Mouse (Mus musculus) C2C12 (cell line): ENCODE results near the gene 1700029H14Rik.

Source experiments
- CTCF ChIP-seq: IDR thresholded peaks from one replicate; pipeline ENCODE4 v1.5.1; 2011; ENCODE audit not compliant: control insufficient read depth, insufficient read depth, insufficient read length
- MAX ChIP-seq: IDR thresholded peaks from one replicate; pipeline ENCODE4 v1.6.1; 2011; ENCODE audit warnings: mild to moderate bottlenecking, control low read depth
- MYOD1 ChIP-seq: IDR thresholded peaks from one replicate; pipeline ENCODE4 v1.6.1; 2011; ENCODE audit warnings: low read depth; ENCODE audit not compliant: control insufficient read depth, insufficient read length
- MYOG ChIP-seq: IDR thresholded peaks from one replicate; pipeline ENCODE4 v1.6.1; 2011; ENCODE audit not compliant: control insufficient read depth, insufficient read length; ENCODE audit errors: extremely low read depth
- USF1 ChIP-seq: IDR thresholded peaks from one replicate; pipeline ENCODE4 v1.6.1; 2011; ENCODE audit warnings: low read depth, mild to moderate bottlenecking, control low read depth, moderate library complexity

DNA sequence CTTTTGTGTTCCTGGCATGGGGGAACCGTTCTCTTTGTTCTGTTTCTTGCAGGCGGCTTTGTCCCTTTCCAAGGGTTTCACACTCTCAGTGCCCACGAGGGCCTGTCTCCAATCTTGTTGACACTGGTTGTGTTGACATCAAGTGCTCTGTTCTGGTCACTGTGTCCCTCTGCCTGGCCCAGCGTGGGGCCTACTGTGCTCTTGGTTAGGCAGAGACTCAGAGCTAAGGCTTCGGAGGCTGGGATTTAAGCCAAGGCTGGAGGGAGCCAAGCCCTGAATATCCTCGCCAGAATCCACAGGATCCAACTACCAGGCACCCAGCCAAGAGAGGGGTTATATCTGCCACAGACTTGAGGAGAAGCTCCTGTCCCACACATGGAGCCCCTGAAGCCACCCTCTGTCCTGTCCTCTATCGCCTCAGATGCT is 32.4 kb downstream of the 1700029H14Rik start:
- no peak for TF ChIP-seq CTCF
- no peak for TF ChIP-seq USF1
- TF ChIP-seq MAX, result no peak
- TF ChIP-seq MYOD1, result no peak
- no peak for TF ChIP-seq MYOG
